Mouse (Mus musculus) ES-E14 (cell line): ENCODE measurements around the gene Vps37b.

ENCODE experiments used
- CHD2 ChIP-seq: IDR thresholded peaks from 2 replicates; pipeline ENCODE4 v1.6.1; 2014; ENCODE audit warnings: mild to moderate bottlenecking, low read depth, low read length, inconsistent platforms
- MAFK ChIP-seq: IDR thresholded peaks from 2 replicates; pipeline ENCODE4 v1.6.1; 2014; ENCODE audit warnings: mild to moderate bottlenecking, low read depth, low read length, inconsistent platforms; ENCODE audit not compliant: insufficient read depth
- ZC3H11A ChIP-seq: IDR thresholded peaks from 2 replicates; pipeline ENCODE4 v1.6.1; 2012; ENCODE audit warnings: low read depth, mild to moderate bottlenecking, inconsistent platforms, low read length, borderline replicate concordance
- ZNF384 ChIP-seq: IDR thresholded peaks from 2 replicates; pipeline ENCODE4 v1.6.1; 2012; ENCODE audit warnings: low read depth, low read length, inconsistent platforms

DNA sequence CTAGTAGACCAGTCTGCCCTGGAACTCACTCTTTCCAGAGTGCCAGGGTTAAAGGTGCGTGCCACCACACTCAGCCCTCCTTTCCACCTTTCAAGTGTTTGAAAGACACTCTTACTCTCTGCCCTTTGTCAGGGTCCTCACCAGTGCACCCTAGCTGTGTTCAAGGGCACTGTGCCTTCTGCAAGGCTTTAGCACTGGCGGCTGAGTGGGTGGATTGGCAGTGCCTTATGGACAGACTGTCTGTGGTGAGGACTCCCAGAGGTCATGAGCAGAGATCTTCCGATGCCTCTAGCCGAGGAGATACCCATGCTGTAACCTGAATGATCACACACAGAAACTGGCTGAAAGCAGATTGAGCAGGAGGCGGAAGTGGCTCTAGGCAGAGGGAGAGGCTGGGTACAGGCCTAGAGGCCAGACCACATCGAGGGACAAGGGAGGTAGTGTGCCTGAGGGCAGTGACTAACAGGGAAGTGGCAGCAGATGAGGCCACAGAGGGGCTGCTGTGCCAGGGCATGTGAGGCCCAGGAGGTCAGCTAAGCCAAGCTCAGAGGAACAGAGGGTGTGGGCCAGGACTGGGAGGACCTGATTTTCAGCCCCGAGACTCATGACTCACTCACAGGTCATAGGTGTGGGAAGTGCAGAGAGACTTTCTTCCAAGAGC is 14.8 kb upstream of the Vps37b start:
- TF ChIP-seq MAFK: no peak
- no peak for TF ChIP-seq ZC3H11A
- TF ChIP-seq CHD2: no peak
- TF ChIP-seq ZNF384: no peak
